Mouse (Mus musculus): ENCODE measurements around the gene Fam76a. TPM values are rescaled to one million over a fixed set of nuclear protein-coding genes. Genes with fewer than 3 reads are reported as not detected.

The Fam76a gene
- 10 to 100 TPM; 35.4 to 43.7 (median 39.9) TPM for total RNA-seq (2022)

DNA sequence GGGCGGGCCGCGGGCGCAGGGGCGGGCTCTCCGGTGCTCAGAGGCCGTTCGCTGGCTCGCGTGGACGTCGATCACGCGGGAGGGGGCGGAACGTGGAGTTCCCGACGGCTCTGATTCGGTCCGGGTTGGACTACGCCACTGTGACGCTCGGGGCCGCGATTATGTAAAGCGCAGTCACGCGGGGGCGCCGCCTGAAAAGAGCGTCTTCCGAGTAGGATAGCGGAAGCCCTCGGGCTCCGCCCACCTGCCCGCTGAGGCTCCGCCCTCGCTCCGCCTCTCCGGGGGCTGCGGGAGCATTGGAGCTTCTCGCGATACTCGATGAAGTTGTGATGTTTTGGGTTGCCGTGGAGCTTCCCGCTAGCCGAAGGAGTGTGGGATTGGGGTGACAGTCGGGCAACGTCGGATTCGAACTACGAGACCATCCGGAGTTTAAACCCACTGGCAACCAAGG, at the start of gene Fam76a:
Gene Fam76a (minus strand): TSS at position 1 of the 451 bp plus-strand sequence.
- peak; percentile 99 for DNase-seq (ENCODE audit: low spot score)

DNA sequence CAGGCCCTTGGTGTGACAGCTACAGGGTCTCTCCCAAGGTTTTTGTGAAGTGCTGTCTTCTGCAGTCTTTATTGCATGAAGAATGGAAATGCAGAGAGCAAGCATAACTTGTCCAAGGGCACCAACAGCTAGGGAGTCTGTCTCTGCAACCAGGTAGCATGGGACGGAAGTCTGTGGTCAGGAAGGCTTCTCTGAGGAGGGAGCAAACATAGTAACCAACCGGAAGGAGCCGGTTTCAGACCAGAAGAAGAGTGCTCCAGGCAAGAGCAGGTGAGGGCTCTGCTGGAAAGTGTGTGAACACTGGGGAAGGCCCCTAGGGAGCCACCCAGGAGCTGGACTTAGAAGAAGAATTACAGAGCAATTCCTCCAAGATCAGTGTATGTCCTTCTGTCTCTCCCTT, 49.7 kb upstream of the Fam76a start:
- no peak for DNase-seq (ENCODE audit: low spot score)

DNA sequence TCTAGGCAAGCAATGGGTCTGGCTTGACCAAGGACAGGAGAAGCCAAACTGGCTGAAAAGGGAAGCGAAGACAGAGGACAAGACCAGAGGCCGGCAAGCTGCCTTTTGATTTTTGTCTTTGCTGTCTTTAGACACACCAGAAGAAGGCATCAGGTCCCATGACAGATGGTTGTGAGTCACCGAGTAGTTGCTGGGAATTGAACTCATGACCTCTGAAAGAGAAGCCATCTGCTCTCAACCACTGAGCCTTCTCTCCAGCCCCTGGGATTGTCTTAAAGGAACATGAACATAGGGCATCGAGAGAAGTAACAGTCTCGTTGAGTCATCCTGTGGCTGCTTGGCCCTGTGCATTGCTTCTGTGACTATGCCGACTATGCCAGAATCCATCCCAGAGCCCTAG, 49.2 kb upstream of the Fam76a start:
- DNase-seq (ENCODE audit: low spot score) = no peak

DNA sequence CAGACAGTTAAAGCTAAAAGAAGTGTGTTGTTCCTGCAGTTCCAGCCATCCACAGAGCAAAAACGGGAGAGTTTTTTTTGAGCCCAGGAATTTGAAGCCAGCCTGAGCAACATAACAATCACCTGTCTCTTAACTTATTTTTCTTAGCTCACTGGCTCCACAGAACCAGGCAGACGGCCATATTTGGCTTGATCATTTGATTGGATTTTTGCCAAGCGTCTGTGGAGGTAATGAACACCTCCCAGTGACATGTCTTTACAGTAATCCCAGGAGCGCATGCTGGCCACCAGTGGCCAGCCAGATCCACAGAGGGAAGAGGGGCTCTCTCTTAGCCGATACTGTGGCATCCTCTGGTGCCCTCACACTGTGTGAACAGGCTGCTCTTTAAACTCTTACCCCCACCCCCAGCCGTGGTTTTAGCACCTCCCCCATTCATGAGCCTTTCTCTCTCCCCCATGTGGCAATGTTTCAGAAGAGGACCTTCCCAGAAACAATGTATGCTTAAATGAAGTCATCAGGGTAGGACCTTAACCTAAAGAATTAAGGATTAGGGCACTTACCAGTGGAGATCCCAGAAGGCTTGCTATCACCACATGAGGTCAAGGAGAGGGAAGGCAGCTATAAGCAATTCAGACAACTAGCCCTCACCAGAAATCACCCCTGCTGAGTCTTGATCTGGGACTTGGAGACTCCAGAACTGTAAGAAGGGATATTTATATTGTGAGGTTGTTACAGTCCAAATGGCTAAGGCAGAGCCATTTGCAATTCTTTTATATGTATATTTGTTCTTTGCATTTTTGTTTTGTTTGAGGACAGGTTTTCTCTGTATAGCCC, 46.0 kb upstream of the Fam76a start:
- no peak for DNase-seq (ENCODE audit: low spot score)

DNA sequence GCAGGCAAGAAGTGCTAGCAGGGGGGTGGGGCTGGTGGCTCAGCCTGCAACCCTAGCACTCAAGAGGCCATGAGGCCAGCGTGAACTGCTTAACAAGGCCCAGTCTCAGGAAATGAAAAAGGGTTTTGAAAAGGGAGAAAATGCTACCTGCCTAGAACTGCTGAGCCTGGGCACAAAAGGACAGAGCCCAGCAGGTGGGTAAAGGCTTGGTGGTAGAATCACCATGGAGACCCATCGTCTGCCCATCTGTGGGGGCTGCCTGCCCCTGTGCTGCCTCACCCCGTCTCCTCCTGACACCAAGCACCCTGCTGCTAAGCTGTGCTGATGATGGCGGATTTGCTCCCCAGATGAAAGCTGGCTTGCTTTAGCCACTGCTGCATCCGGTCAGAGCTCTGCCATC, 42.1 kb upstream of the Fam76a start:
- DNase-seq (ENCODE audit: low spot score) = no peak

DNA sequence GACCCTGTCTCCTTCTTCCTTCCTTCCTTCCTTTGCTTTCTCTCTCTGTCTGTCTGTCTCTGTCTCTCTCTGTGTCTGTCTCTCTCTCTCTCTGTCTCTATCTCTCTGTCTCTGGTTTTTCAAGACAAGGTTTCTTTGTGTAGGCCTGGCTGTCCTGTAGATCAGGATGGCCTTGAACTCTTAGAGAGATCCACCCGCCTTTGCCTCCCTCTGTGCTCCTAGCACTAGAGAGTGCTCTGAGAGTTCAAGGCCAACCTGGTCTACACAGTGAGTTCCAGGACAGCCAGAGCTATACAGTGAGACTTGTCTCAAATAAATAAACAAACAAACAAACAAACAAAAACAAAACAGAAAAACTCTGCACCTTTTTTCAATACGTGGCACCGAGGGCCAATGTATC, 41.7 kb upstream of the Fam76a start:
- DNase-seq (ENCODE audit: low spot score) = no peak

DNA sequence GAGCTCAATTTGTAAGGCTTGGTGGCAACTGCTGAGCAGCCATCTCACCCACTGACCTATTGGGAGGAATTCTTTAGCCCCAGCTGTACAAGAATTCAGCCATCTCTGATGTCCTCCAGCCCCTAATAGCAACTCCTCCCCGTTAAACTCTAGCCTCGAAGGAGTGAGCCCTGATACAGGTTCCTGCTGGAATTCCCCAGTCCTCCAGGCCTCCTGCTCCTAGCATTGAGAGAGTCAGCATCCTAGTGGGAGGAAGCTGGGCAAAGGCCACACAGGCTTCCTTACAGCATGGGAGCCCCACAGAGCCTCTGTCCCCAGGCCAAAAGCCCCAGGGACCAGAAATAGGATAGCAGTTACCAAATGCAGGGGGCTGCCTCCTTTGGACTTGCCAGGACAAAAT, 41.1 kb upstream of the Fam76a start:
- DNase-seq (ENCODE audit: low spot score) = no peak

DNA sequence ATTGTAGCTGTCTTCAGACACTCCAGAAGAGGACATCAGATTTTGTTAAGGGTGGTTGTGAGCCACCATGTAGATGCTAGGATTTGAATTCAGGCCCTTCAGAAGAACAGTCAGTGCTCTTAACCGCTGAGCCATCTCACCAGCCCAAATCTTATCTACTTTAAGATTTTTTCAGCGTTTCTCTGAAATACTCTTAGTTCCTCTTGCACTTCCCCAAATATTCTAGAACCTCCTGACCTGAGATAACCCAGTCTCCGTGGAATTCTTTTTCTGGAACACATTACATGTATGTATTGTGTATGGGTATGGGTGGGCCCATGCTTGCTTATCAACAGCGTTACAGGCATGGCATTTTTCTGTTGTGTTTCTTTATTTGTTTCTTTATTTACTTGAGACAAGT, 40.3 kb upstream of the Fam76a start:
- DNase-seq (ENCODE audit: low spot score) = no peak

DNA sequence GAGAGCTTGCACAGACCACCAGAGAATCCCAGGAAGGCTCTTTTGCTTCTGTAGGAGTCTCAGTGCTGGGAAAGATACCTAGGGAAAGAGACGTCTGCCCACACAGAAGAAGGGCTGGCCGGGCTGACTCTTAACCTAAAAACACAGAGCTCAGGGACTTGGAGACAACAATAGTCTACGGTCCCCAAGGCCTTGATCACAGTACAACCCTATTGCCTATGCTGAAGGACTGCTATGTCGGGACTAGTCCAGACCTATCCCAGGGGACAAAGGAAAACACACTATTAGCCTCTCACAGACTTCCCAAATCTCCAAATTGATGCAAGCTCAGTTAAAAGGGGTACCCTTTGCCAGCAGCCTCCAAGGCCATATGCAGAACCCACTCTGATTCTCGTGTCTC, 39.5 kb upstream of the Fam76a start:
- no peak for DNase-seq (ENCODE audit: low spot score)

DNA sequence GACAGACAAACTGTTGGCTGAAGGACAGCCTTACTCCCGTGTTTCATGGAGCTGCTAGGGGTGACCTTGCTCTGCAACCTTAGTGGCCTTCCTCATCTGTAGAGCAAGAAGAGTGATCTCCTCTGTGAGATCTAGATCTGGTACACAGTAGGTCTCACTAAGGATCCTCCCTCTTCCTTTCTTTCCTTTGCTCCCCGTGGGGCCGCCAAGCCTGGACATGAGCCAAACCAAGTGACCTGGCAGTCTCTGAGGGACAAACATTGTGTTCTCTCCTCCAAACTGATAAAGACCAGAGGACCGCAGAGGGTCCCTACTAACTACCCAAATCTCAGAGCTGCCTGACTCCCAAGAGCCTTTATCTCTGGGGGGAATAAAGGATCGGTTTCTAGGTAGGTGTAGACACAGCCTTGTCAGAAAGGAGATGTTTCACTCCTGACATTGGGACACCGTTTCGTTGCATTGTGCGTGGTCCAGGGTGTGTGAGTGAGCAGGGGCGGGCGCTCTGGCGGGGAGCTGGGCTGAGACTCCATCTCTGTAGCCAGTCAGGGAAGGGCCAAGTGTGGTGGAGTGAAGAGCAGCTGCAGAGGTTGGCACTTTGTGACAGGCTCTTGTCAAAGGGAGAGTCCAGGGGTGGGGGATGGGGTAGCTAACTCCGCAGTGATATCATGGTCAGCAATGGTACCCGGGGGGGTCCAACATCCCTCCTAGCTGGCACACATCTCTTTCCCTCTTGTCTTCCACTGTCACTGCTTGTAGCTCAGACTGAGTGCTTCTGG, 38.7 kb upstream of the Fam76a start:
- DNase-seq (ENCODE audit: low spot score) = peak; percentile 76

DNA sequence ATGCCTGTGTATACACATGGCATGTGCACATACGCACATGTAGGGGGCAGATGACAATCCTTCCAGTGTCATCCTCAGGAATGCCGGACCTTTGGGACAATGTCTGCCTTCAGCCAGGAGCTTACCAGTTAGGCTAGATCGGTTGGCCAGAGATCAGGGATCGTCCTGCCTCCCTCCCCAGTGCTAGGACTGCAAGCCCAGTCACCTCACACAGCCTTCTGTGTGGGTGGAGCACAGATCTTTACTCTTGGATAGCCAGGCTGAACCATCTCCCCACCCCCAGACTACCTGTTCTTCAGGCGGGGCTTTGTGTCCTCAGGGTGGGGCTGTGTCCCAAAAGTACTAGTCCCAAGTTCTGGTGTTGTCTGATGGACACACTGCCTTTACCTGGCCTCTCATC, 38.0 kb upstream of the Fam76a start:
- no peak for DNase-seq (ENCODE audit: low spot score)

DNA sequence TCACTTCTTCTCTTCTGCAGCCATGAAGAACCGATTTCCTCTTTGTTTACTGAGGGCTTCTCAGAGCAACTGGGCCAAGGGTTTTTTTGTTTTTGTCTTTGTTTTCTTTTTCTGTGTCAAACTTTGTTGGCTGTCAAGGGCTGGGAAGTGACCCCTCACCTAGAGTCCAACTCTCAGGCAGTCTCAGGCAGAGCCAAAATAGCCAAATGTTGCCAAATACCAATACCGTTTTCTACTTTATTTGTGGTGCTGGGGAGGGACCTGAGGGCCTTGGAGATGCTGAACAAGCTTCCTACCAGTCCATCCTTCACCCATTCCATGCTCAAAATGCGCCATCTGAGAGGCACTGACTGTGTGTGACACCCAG, 37.3 kb upstream of the Fam76a start:
- DNase-seq (ENCODE audit: low spot score) = no peak

DNA sequence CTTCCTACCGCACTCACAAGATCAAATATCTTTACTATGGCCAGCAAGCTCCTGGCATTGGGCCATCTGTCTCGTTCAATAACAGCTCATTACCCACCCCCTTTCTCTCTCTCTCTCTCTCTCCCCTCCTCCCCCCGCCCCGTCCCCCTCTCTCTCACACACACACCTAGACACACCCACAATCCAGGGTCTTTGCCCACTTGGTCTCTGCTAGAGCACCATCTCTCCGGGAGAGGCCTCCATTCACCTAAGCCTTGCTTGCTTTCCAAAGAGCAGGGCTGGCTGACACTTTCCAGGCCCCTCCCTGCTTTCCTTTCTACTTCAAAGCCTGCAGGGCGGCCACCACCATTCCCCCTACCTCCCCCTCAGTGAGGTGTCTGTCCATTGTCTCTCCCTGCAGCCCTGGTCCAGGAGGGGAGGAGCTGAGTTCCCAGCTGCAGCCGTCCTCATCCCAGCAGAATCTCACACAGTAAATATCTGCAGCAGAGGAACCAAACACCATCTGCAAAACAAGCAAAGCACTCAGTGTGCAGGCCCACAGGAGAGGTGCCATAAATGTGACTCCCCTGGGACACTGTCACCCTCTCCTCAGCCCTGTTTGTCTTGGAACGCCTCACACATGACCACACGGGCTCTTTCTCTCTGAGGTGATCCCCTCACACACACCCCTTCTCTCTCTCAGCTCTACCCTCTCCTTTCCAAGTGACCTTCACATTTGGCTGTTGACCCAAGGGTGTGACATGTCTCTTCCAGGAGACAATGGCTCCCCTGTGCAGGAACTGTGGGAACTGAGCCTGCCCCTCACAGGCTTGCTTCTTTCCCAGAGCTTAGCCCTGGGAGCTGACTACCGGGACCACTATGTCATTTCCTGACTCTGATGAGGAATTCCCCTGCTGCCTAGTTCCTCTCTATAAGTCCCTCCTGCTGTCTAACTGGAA, 36.7 kb upstream of the Fam76a start:
- peak; percentile 80 for DNase-seq (ENCODE audit: low spot score)

DNA sequence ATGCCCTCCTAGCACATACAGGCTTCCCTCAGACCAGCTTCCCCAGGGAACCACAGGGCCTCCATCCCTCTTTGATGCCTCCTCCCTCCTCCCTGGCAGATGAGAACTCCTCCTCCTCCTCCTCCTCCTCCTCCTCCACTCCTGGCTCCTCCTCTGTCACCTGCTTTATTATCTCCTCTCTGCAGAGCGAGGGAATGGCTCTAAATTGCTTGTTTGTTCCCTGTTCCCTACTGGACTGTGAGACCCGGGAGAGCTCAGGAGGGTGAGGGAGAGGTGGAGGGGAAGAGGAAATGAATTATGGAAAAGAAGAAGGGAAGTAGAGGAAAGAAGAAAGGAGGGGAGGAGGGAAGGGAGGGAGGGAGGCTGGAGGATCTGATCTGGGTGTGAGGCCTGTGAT, 33.0 kb upstream of the Fam76a start:
- no peak for DNase-seq (ENCODE audit: low spot score)

DNA sequence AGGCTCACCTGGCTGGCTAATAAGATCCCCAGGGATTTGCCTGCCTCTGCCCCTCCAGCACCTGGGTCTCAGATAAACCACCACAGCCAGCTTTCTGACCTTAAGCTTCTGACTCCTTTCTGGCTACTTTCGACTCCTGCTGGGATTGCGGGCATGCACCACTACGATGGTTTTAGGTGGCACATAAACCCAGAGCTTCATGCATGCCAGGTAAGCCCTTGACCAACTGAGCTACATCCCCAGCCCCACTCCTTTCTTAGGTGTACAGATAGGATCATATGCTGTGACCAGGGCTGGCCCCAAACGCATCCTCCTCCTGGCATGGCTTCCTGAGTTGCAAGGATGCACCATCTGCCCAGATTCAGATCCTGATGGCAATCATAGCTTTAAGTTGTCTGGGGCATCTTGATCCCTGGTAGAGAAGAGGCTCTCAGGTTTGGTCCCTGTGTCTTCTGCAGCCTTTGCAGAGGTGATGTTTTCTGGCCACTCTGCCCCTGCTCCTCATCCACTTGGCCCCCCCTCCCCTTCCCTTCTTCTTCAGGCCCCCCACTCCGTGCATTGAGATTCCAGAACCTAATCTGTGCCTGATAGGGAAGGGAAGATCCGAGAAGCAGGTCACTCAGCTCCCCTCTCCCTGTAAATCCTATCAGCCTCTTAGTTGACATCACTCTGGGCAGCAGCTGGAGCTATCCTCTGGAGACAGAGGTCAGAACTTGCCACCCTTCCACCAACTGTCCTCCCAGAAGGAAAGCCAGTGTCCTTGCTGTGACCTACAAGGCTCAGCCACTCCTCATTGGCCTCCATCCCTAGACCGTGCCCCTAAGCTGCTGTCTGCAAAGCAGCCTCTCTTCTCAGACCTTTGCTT, 32.4 kb upstream of the Fam76a start:
- DNase-seq (ENCODE audit: low spot score) = no peak

DNA sequence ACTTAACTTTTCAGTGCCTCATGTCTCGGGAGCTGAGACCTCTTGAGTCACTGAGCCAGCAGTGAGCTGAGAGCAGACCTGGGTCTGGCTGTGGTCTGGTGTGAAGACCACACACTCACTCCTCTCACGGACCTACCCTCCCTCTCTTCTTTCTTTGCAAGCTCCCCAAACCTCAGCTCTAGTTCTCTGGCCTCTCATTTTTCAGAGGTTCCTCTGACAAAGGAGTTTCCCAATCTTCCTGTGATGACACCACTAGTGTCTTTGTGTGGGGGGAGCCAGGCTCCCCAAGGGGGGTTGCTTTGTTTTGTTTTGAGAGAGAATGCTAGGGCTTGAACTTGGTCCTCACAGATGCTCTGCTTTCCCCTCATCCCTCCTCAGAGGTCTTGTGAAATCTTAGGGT, 28.6 kb upstream of the Fam76a start:
- no peak for DNase-seq (ENCODE audit: low spot score)

DNA sequence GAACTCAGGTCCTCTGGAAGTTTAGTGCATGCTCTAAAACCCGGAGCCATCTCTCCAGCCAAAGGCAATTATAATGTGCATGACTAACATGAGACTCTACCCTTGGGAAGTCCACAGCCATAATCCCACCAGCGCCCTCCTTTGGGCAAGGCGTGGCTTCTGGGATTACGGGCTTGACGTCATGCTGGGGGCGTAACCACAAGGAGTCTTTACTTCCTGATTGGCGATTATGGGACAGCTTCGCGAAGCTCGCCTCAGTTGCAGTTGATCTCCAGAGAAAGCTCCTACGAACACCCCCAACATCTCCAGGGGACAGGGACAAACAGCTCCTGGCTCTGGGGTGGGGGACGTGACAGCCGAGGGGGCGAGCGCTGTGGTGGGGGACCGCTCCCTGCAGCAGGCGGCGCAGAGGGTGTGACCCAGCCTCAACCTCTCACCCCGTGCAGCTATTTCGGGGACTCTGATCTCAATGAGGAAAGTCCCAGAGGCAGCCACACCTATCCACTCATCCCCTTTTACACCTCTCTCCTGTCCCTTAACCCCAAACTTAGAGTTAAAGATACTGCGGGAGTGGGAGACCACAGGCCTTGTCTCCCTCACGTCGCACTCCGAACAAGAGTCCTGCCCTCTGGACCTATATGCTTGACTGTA, 27.6 kb upstream of the Fam76a start:
- DNase-seq (ENCODE audit: low spot score) = no peak

DNA sequence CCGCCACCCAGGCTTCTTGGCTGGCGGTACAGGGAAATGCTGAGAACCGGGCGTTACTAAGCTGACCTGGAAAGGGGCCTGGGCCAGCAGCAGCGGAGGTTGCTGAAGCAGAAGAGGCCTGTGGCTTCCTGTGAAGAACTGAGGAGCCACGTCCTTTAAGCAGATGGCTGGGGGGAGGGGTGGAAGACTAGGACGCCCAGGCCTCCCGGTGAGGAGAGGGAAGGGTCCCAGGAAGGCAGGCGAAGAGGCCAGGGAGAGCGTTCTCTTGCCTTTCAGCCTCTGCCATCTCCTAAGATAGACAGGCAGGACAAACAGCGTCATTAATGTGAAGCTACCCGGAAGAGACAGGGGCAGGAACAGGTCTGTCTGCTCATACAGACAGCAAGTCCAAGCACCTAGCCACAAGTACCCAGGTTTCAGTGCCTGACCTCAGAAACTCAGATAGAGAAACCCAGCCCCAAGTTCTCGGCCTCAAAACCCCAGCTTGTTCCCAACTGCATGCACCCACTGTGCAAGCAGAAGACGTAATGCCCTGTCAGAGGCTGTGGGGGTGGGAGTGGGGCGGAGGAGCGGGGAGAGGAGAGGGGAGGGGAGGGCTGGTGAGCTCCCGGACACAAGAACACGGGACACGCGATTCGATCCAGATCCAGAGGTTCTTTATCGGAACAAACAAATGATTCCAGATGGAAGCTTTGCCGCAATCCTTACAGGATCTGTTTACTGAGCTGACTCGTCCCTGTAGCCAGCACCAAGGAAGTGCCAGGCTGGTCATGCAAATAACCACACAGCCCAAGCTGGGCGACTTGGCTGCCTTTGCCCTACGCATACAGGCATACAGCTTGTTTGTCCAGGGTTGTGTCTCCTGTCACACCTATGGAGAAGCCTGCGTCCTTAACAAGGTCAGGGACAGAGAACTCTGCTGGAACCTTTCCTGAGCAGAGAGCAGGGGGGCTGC, 24.0 kb upstream of the Fam76a start:
- no peak for DNase-seq (ENCODE audit: low spot score)
